Mouse (Mus musculus) erythroblast, embryonic 14.5 days (primary cell): ENCODE data around the gene Capn1.

ENCODE experiments used
- GATA1 ChIP-seq: IDR thresholded peaks from 2 replicates; pipeline ENCODE4 v1.6.1; 2012; ENCODE audit warnings: low read length, inconsistent platforms, mixed read lengths
- TAL1 ChIP-seq: IDR thresholded peaks from 3 replicates; pipeline ENCODE4 v1.6.1; 2012; ENCODE audit warnings: low read length, inconsistent platforms, mixed read lengths

GRCm38 (mm10) chr19:6062418-6062817 lies 46.7 kb upstream of the Capn1 start:
- TF ChIP-seq TAL1, result no peak
- TF ChIP-seq GATA1, result no peak
